Mouse (Mus musculus) MEL (cell line): ENCODE data around the gene AI854703.

Source experiments
- CTCF ChIP-seq, 3 experiments: IDR thresholded peaks in 2 of 3; conservative IDR thresholded peaks in 1 of 3; 2 replicates each; pipeline ENCODE4 v1.5.1; 2011 to 2012; ENCODE audit warnings: low read length in 3 of 3, low read depth in 2 of 3, mild to moderate bottlenecking in 2 of 3, improper control_type of control experiment in 1 of 3, inconsistent platforms in 1 of 3, mixed read lengths in 1 of 3, moderate library complexity in 1 of 3; ENCODE audit not compliant: control insufficient read depth in 1 of 3, insufficient read depth in 1 of 3, poor library complexity in 1 of 3, severe bottlenecking in 1 of 3
- KAT2A ChIP-seq: conservative IDR thresholded peaks from 2 replicates; pipeline ENCODE4 v1.6.1; 2012; ENCODE audit warnings: low read depth, low read length, improper control_type of control experiment, inconsistent platforms
- MEF2A ChIP-seq: IDR thresholded peaks from 2 replicates; pipeline ENCODE4 v1.6.1; 2014; ENCODE audit warnings: low read depth, mild to moderate bottlenecking, inconsistent platforms, low read length, improper control_type of control experiment; ENCODE audit not compliant: poor library complexity, insufficient replicate concordance, severe bottlenecking; ENCODE audit errors: extremely low read depth
- MXI1 ChIP-seq: IDR thresholded peaks from 2 replicates; pipeline ENCODE4 v1.6.1; 2011; ENCODE audit warnings: mild to moderate bottlenecking, low read depth, low read length, improper control_type of control experiment
- NELFE ChIP-seq: IDR thresholded peaks from 2 replicates; pipeline ENCODE4 v1.6.1; 2011; ENCODE audit warnings: low read depth, low read length, improper control_type of control experiment
- POLR2A ChIP-seq, 2 experiments: IDR thresholded peaks; 2 replicates each; pipeline ENCODE4 v1.6.1; 2011 to 2012; ENCODE audit warnings: low read length in 2 of 2, mild to moderate bottlenecking in 2 of 2, control low read depth in 1 of 2, improper control_type of control experiment in 1 of 2, low read depth in 1 of 2, moderate library complexity in 1 of 2; ENCODE audit not compliant: control insufficient read depth in 1 of 2, insufficient read depth in 1 of 2, poor library complexity in 1 of 2
- TCF12 ChIP-seq: IDR thresholded peaks from 2 replicates; pipeline ENCODE4 v1.6.1; 2014; ENCODE audit warnings: low read depth, mild to moderate bottlenecking, inconsistent platforms, low read length, improper control_type of control experiment, moderate library complexity
- ZKSCAN1 ChIP-seq: IDR thresholded peaks from 2 replicates; pipeline ENCODE4 v1.6.1; 2012; ENCODE audit warnings: low read depth, mild to moderate bottlenecking, inconsistent platforms, low read length, improper control_type of control experiment, moderate library complexity

GRCm38 (mm10) chr6:48614756-48615155 lies 11.8 kb upstream of the AI854703 start:
- TF ChIP-seq MXI1 (no peak), POLR2A (IDR thresholded peaks at IDR 0.05; ENCODE audit: control insufficient read depth in 1 of 2, insufficient read depth in 1 of 2, low read depth in 1 of 2, low read length in 2 of 2, poor library complexity in 1 of 2) (no peak), KAT2A (no peak), CTCF (IDR thresholded peaks at IDR 0.05 in 2 of 3, conservative IDR thresholded peaks at IDR 0.05 in 1 of 3; ENCODE audit: control insufficient read depth in 1 of 3, insufficient read depth in 1 of 3, low read depth in 2 of 3, low read length in 3 of 3, poor library complexity in 1 of 3, severe bottlenecking in 1 of 3) (no peak), ZKSCAN1 (no peak), TCF12 (no peak), MEF2A (no peak), NELFE (no peak)
